Mouse (Mus musculus) MEL (cell line): ENCODE data around the gene Stum.

Source experiments
- CTCF ChIP-seq, 3 experiments: IDR thresholded peaks in 2 of 3; conservative IDR thresholded peaks in 1 of 3; 2 replicates each; pipeline ENCODE4 v1.5.1; 2011 to 2012; ENCODE audit warnings: low read length in 3 of 3, low read depth in 2 of 3, mild to moderate bottlenecking in 2 of 3, improper control_type of control experiment in 1 of 3, inconsistent platforms in 1 of 3, mixed read lengths in 1 of 3, moderate library complexity in 1 of 3; ENCODE audit not compliant: control insufficient read depth in 1 of 3, insufficient read depth in 1 of 3, poor library complexity in 1 of 3, severe bottlenecking in 1 of 3
- EP300 ChIP-seq, 2 experiments: IDR thresholded peaks; 2 replicates each; pipeline ENCODE4 v1.6.1; 2011; ENCODE audit warnings: improper control_type of control experiment in 2 of 2, low read length in 2 of 2, low read depth in 1 of 2, mild to moderate bottlenecking in 1 of 2
- KAT2A ChIP-seq: conservative IDR thresholded peaks from 2 replicates; pipeline ENCODE4 v1.6.1; 2012; ENCODE audit warnings: low read depth, low read length, improper control_type of control experiment, inconsistent platforms
- MAZ ChIP-seq: IDR thresholded peaks from 2 replicates; pipeline ENCODE4 v1.6.1; 2012; ENCODE audit warnings: low read depth, mild to moderate bottlenecking, inconsistent platforms, low read length, improper control_type of control experiment
- NELFE ChIP-seq: IDR thresholded peaks from 2 replicates; pipeline ENCODE4 v1.6.1; 2011; ENCODE audit warnings: low read depth, low read length, improper control_type of control experiment
- NRF1 ChIP-seq: IDR thresholded peaks from 2 replicates; pipeline ENCODE4 v1.6.1; 2014; ENCODE audit warnings: low read depth, mild to moderate bottlenecking, inconsistent platforms, low read length, improper control_type of control experiment, moderate library complexity; ENCODE audit not compliant: poor library complexity, insufficient read depth, severe bottlenecking
- POLR2A ChIP-seq, 2 experiments: IDR thresholded peaks; 2 replicates each; pipeline ENCODE4 v1.6.1; 2011 to 2012; ENCODE audit warnings: low read length in 2 of 2, mild to moderate bottlenecking in 2 of 2, control low read depth in 1 of 2, improper control_type of control experiment in 1 of 2, low read depth in 1 of 2, moderate library complexity in 1 of 2; ENCODE audit not compliant: control insufficient read depth in 1 of 2, insufficient read depth in 1 of 2, poor library complexity in 1 of 2
- POLR2AphosphoS2 ChIP-seq: IDR thresholded peaks from 2 replicates; pipeline ENCODE4 v1.6.1; 2011; ENCODE audit warnings: low read length, improper control_type of control experiment
- ZKSCAN1 ChIP-seq: IDR thresholded peaks from 2 replicates; pipeline ENCODE4 v1.6.1; 2012; ENCODE audit warnings: low read depth, mild to moderate bottlenecking, inconsistent platforms, low read length, improper control_type of control experiment, moderate library complexity
- ZNF384 ChIP-seq: IDR thresholded peaks from 2 replicates; pipeline ENCODE4 v1.6.1; 2012; ENCODE audit warnings: low read depth, mild to moderate bottlenecking, inconsistent platforms, low read length, improper control_type of control experiment

- no peak for TF ChIP-seq ZKSCAN1
- TF ChIP-seq NELFE = no peak
- TF ChIP-seq EP300 (IDR thresholded peaks at IDR 0.05; ENCODE audit: low read depth in 1 of 2, low read length in 2 of 2) = no peak
- TF ChIP-seq CTCF (IDR thresholded peaks at IDR 0.05 in 2 of 3, conservative IDR thresholded peaks at IDR 0.05 in 1 of 3; ENCODE audit: control insufficient read depth in 1 of 3, insufficient read depth in 1 of 3, low read depth in 2 of 3, low read length in 3 of 3, poor library complexity in 1 of 3, severe bottlenecking in 1 of 3) = no peak
- no peak for TF ChIP-seq POLR2A (IDR thresholded peaks at IDR 0.05; ENCODE audit: control insufficient read depth in 1 of 2, insufficient read depth in 1 of 2, low read depth in 1 of 2, low read length in 2 of 2, poor library complexity in 1 of 2)
- no peak for TF ChIP-seq MAZ
- TF ChIP-seq NRF1 = no peak
- no peak for TF ChIP-seq POLR2AphosphoS2
- TF ChIP-seq ZNF384 = no peak
- no peak for TF ChIP-seq KAT2A
Measured at GRCm38 (mm10) chr1:180458680-180459079, 24.6 kb downstream of the Stum start.
